Mouse (Mus musculus): Measurements from ENCODE around the gene Gm6614.
"Not testable (repeated sequence)": the region's sequence is repeated elsewhere in the genome, so short reads cannot be mapped to it uniquely, and the experiment has no call there.

Gm6614 gene

DNA sequence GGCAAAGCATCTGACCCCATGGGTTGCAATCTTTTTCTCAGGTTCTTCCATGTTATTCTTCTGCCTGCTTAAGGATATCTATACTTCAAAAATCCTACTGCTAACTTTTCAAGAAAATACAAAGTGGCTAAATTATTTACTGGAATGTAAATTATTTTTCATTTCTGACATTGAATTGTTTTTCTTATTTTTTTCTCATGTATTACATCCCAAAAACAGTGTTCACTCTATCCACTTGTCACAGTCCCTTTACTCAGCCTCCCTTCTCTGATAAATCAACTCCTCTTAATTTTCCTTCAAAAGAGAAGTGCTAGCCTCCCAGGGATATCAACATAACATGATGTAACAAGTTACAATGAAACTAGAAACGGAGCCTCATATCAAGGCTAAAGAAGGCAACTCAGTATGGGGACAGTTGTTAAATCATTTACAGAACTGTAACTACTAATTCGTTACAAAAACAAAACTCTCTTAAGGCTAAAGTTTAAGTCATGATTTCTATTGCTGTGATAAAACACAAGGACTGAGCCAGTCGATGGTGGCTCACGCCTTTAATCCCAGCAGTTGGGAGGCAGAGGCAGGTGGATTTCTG, at the start of gene Gm6614:
Gene Gm6614 (minus strand): TSS at position 51 of the 592 bp plus-strand sequence.
- in situ Hi-C loops (cut with MboI; ENCODE audit: low sequenced_read_pairs): no loop called here

DNA sequence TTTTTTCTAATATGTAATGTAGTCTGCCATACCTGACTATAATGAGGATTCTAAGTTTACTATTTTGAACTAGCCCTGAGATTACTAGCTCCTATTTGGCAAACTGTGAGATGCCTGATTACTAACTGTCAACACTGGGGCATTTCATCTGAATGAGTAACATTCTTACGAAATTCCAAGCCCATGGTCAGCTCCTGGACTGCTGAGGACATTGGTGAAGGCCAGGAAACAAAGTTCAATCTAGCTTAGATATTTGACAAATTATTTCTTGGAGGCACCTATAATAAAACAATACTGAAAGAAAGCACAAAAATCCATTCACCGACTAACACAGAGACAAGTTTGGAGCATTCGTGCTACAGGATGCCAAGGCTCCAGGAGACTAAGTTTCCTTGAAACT, 47.1 kb upstream of the Gm6614 start:
- in situ Hi-C loops (cut with MboI; ENCODE audit: low sequenced_read_pairs): not testable (repeated sequence)

GRCm38 (mm10) chr6:142047689-142048088, 36.5 kb upstream of the Gm6614 start:
- in situ Hi-C loops (cut with MboI; ENCODE audit: low sequenced_read_pairs): no loop called here

DNA sequence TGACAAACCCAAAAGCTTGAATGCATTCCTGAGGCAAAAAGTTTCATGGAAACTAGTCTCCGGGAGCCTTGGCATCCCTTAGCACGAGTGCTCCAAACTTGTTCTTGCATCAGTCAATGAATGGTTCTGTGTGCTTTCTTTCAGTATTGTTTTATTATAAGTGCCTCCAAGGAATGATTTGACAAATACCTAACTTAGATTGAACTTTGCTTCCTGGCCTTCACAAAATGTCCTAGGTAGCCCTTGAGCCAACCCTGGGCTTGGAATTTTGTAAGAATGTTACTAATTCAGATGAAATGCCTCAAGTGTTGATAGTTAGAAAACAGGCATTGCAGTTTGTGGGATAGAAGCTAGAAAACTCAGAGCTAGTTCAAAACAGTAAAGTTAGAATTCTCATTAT, 34.5 kb upstream of the Gm6614 start:
- in situ Hi-C loops (cut with MboI; ENCODE audit: low sequenced_read_pairs): no loop called here

- in situ Hi-C loops (cut with MboI; ENCODE audit: low sequenced_read_pairs): no loop called here
Observed at GRCm38 (mm10) chr6:142041896-142042295, 30.7 kb upstream of the Gm6614 start.

DNA sequence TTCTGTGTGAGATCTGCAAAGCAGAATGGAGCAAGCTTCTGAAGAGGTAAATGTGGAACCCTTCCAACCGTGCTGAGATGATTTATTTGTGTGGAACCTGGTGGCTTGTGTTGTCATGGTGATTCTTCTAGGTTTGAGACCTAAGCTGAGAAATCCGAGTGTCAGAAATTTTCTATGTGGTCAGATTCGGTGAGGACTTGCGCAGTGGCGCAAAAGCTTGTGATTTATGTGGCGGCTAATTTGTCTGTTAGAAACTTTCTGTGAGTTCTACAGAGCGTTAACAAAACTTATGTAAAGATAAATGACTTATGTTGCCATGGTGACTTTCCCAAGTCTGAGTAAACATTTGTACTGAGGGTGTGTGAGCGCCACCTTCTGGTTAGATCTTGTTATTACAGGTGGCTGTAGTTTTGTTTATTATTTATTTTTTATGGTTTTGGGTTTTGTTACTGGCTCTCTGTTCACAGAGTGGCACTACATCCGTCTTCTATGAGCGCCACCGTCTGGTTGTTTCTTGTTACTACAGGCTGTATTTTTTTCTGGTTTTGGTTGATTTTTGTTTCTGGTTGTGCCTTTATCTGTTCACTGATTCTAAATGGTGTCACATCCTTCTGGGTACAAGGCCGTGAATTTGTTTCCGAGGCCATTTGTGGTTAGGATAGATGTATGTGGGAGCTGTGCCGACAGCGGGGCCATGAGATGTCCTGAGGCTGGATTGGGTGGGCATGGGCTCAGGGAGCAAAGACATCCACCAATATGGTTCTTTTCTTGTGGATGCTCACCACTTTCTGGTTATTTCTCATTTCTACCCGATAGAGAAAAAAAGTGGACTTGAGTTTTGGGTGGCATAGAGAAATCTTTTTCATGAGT, 29.3 kb upstream of the Gm6614 start:
- in situ Hi-C loops (cut with MboI; ENCODE audit: low sequenced_read_pairs): no loop called here

DNA sequence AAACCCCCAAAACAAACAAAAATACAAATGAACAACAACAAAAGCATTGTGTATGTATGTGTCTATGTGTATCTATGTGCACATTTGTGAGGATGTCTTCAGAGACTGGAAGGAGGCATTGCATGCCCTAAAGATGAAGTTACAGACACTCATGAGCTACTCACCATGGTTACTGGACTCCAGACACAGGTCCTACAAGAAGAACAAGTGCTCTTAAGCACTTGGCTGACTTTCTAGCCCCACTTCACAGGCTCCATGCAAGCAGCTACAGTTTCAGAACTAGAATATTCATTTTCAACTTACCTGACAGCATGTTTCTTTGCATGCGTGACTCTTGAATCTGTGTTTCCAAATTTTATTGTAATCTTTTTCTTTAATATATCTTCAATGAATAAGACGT, 24.6 kb upstream of the Gm6614 start:
- in situ Hi-C loops (cut with MboI; ENCODE audit: low sequenced_read_pairs): no loop called here

- in situ Hi-C loops (cut with MboI; ENCODE audit: low sequenced_read_pairs): no loop called here
Observed at GRCm38 (mm10) chr6:142021671-142022070, 10.5 kb upstream of the Gm6614 start.

DNA sequence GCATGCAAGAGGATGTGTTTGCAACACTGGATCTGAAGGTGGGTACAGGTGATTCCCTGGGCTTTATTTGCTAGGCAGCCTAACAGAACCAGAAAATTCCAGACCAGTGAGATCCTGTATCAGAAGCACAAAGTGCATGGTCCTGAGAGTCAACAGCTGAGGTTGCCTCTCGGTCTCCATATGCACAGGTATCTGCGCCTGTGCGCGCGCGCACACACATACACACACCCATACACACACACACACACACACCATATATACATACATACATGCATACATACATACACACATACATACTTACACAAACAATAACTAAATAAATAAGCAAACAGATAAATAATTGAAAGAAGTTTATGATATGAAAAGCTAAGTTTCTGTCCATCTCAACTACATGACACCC, 24.4 kb downstream of the Gm6614 start:
- in situ Hi-C loops (cut with MboI; ENCODE audit: low sequenced_read_pairs): no loop called here

- in situ Hi-C loops (cut with MboI; ENCODE audit: low sequenced_read_pairs): no loop called here
Observed at GRCm38 (mm10) chr6:141984644-141985043, 26.6 kb downstream of the Gm6614 start.

DNA sequence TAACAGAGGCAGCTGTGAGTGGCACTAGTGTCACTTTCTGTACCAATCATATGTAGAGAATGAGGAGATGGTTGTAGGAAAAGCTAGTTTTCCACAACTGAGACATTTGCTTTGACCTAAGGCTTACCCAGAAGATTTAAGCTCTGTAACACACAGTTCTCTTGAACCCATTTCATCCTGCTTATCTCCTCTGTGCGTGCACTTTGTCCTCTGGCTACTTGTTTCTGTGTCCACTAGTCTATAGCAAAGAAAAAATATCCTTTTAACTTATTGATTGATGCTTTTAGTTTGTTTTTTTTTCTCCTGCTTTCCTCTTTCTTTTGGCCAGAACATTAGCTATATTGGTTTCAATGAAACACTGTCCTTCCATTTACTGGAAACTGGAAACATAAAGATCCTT, 48.8 kb downstream of the Gm6614 start:
- in situ Hi-C loops (cut with MboI; ENCODE audit: low sequenced_read_pairs): no loop called here

DNA sequence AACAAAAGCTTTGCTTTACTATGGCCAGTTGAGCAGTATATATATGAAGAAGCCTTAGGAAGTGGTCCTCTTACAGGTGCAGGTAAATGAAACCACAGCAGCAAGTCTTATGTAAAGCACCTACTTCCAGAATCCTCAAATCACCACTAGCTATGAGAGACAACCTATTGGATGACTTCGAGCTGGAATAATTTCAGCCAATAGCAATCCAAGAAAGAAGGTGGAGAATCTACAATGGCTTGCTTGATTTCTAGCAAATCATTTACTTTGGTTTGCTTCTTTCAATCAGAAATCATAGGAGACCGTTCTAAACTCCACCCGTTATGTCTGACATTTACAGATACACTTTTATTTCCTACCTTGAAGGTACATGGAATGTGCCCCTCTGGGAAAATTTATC, 49.4 kb downstream of the Gm6614 start:
- in situ Hi-C loops (cut with MboI; ENCODE audit: low sequenced_read_pairs): no loop called here

DNA sequence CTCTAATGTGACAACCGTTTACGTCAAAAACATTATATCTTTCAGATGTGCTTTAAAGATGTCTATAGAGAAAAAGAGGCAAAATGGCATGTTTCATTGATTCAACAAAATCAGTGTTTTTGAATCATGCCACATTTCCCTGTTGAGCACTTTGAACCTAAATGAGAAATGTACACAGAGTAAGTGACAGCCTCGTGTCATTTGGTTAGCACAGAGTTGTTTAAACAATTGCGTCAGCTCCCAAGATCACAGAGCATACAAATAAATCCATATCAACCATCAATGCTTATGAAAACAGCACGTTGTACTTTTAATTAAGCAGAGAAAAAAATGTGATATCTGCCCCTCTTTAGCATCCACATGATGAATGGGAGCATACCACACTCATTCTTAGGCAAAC, 50.7 kb downstream of the Gm6614 start:
- in situ Hi-C loops (cut with MboI; ENCODE audit: low sequenced_read_pairs): no loop called here

DNA sequence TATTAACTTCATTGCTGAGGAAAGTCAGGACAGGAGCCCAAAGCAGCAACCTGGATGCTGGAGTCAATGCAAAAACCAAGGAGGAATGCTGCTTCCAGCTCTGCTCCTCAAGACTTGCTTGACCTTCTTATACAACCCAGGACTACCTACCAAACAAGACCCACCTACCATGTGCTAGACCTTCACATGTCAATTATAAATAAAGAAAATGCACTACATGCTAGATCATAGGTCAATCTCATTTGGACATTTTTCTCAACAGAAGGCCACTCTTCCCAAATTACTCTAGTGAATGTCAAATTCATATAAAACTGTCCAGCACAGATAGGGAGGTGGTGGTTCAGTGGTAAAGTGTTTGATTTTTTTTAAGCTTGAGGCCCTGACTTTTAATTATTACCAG, 64.4 kb downstream of the Gm6614 start, which contains the start of gene Slco1a1:
Gene Slco1a1 (minus strand): TSS at position 101 of the 400 bp plus-strand sequence.
- in situ Hi-C loops (cut with MboI; ENCODE audit: low sequenced_read_pairs): no loop called here

DNA sequence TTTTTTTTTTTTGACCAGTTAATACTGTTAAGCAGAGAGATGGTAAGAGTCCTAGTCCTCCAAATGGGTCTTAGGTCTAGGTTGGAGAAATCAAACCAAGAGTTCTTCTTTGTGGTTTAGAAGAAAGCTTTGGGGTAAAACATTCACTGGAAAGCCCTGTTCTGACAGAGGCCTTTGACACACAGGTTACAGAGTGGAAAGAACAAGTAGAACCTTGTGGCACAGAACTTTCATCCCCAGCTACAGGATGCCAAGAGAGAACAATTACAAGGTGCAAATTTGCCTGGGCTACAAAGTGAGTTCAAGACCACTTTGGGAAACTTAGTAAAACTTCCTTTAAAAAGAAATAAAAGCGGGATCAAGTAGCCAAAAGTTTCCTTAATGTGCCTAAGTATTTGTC, 70.8 kb downstream of the Gm6614 start:
- in situ Hi-C loops (cut with MboI; ENCODE audit: low sequenced_read_pairs): no loop called here
